Mouse (Mus musculus): ENCODE data around the gene B3gnt5. TPM values are rescaled to one million over a fixed set of nuclear protein-coding genes. Genes with fewer than 3 reads are reported as not detected.

Gene B3gnt5
- 0.64 TPM for polyA plus RNA-seq (2014; fragmentation: Illumina TruSeq; extraction: RNeasy Lipid Tissue Mini Kit (QIAGEN cat#74804); ENCODE audit: low read depth, low replicate concordance)

GRCm38 (mm10) chr16:19760074-19760473, at the start of gene B3gnt5:
Gene B3gnt5 (plus strand): TSS chr16:19760208.

Other genes starting within 250 kb of the B3gnt5 start
- gene Olfr167, start 237.9 kb upstream of the B3gnt5 start, polyA plus RNA-seq (2014; fragmentation: Illumina TruSeq; extraction: RNeasy Lipid Tissue Mini Kit (QIAGEN cat#74804); ENCODE audit: low read depth, low replicate concordance) = not detected
- not detected for gene Olfr168, start 224.7 kb upstream of the B3gnt5 start, polyA plus RNA-seq (2014; fragmentation: Illumina TruSeq; extraction: RNeasy Lipid Tissue Mini Kit (QIAGEN cat#74804); ENCODE audit: low read depth, low replicate concordance)
- not detected for gene Olfr169, start 188.4 kb upstream of the B3gnt5 start, polyA plus RNA-seq (2014; fragmentation: Illumina TruSeq; extraction: RNeasy Lipid Tissue Mini Kit (QIAGEN cat#74804); ENCODE audit: low read depth, low replicate concordance)
- not detected for gene Olfr170, start 148.3 kb upstream of the B3gnt5 start, polyA plus RNA-seq (2014; fragmentation: Illumina TruSeq; extraction: RNeasy Lipid Tissue Mini Kit (QIAGEN cat#74804); ENCODE audit: low read depth, low replicate concordance)
- gene Olfr171, start 130.3 kb upstream of the B3gnt5 start, polyA plus RNA-seq (2014; fragmentation: Illumina TruSeq; extraction: RNeasy Lipid Tissue Mini Kit (QIAGEN cat#74804); ENCODE audit: low read depth, low replicate concordance) = not detected
- gene Lamp3, start 53.8 kb upstream of the B3gnt5 start, polyA plus RNA-seq (2014; fragmentation: Illumina TruSeq; extraction: RNeasy Lipid Tissue Mini Kit (QIAGEN cat#74804); ENCODE audit: low read depth, low replicate concordance) = not detected
- gene Klhl6, start 222.8 kb downstream of the B3gnt5 start, polyA plus RNA-seq (2014; fragmentation: Illumina TruSeq; extraction: RNeasy Lipid Tissue Mini Kit (QIAGEN cat#74804); ENCODE audit: low read depth, low replicate concordance) = 7.3 TPM

Data from adrenal gland, adult 10 weeks (tissue).